Mouse (Mus musculus) lung, embryonic 15.5 days (tissue): Measurements from ENCODE around the gene Dsp. TPM values are rescaled to one million over a fixed set of nuclear protein-coding genes. Genes with fewer than 3 reads are reported as not detected.

Source experiments
- ATAC-seq: fragments of 200-750 bp; cut with Nextera tagmentation; 2 replicates; pipeline ENCODE4 v1.8.0; 2017; ENCODE audit warnings: moderate number of reproducible peaks, borderline replicate concordance; ENCODE audit not compliant: low FRiP score, low TSS enrichment; ENCODE audit errors: extremely low read depth
- H3K27ac ChIP-seq: fragments of 300-500 bp; sonication (generic); 2 replicates; pipeline ENCODE4 v1.5.1; 2015; ENCODE audit warnings: moderate library complexity, mild to moderate bottlenecking, inconsistent platforms
- H3K27me3 ChIP-seq: fragments of 300-500 bp; sonication (generic); 2 replicates; pipeline ENCODE4 v1.6.1; 2015; ENCODE audit warnings: inconsistent platforms
- H3K36me3 ChIP-seq: fragments of 300-500 bp; sonication (generic); 2 replicates; pipeline ENCODE4 v1.6.1; 2015; ENCODE audit warnings: inconsistent platforms
- H3K4me1 ChIP-seq: fragments of 300-500 bp; sonication (generic); 2 replicates; pipeline ENCODE4 v1.6.1; 2015; ENCODE audit warnings: inconsistent platforms
- H3K4me2 ChIP-seq: fragments of 300-500 bp; sonication (generic); 2 replicates; pipeline ENCODE4 v1.6.1; 2015; ENCODE audit warnings: inconsistent platforms, mild to moderate bottlenecking, moderate library complexity
- H3K4me3 ChIP-seq: fragments of 300-500 bp; sonication (generic); 2 replicates; pipeline ENCODE4 v1.5.1; 2015; ENCODE audit warnings: mild to moderate bottlenecking, inconsistent platforms
- H3K9ac ChIP-seq: fragments of 300-500 bp; sonication (generic); 2 replicates; pipeline ENCODE4 v1.6.1; 2015; ENCODE audit warnings: inconsistent platforms
- H3K9me3 ChIP-seq: fragments of 300-500 bp; sonication (generic); 2 replicates; pipeline ENCODE4 v1.6.1; 2016; ENCODE audit warnings: inconsistent platforms
- WGBS: fragments of 180-500 bp; shearing (Covaris S2); methylation state at CpG from one replicate; pipeline ENCODE4 v1.1.7; 2015; 5-methylcytosine and 5-hydroxymethylcytosine counted together
- polyA plus RNA-seq: library from polyadenylated mRNA; unstranded; fragments of >200 nt; fragmentation: Nextera tagmentation; extraction: Ambion mirVana; gene quantifications from 2 replicates; pipeline ENCODE4 v1.2.1, GENCODE M21; 2015

Gene Dsp
- polyA plus RNA-seq, 1 experiment from 2014 or later, result 7.9 TPM

DNA sequence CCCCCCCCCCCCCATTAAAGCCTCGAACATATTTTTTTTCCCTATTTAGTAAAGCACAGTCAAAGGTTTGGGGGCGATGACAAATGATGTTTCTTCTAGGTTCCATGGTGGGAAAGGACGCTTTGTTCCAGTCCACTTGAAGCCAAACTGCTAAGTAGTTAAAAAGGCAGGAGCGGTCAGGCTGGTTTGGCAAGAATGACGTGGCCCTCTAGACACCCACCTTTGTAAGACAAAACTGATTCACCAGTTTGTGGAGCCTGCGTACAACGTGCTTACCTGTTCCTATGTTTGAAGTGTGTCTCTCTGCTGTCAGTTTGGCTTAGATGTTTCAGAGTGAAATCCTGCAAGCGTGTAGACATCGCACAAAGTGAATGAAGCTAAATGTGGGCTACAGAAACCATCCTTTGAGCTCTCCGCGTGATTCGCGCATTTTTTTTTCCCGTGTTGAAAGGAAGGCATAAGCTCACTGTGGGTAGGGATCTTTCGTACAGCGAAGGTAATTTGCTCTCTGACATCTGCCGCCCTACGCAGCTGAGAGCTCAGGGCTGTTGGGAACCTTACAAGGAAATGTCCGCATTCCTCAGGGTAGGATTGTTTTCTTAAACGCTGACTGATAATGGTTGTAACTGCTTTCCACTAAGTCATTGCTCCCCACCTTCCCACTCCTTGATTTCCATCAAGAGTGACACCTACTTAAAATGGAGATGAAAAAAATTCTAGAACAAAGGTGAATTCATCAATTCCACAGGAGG is 6.0 kb upstream of the Dsp start:
- Histone ChIP-seq H3K36me3 (no peaks in the 10 kb centered on the region), H3K9ac (no peak overlapping the region), H3K4me1 (no peaks in the 10 kb centered on the region), H3K27ac (peak overlapping the region; percentile 66), H3K4me2 (peak overlapping the region; percentile 48), H3K9me3 (no peaks in the 10 kb centered on the region), H3K27me3 (peaks cover 10% of the 10 kb centered on the region; the same call in 1 of the 2 replicates), H3K4me3 (peak overlapping the region; percentile 19)
- WGBS, result 8% methylated on average over 20 of the region's 20 CpGs
- ATAC-seq, result peak; percentile 64; the same call in 1 of the 2 replicates

- H3K9me3 ChIP-seq, result no peaks in the 10 kb centered on the region
- no peak overlapping the region for H3K4me3 ChIP-seq
- 37% methylated on average over 3 of the region's 3 CpGs for whole genome bisulfite sequencing
- H3K27me3 ChIP-seq, result peaks cover 39% of the 10 kb centered on the region
- ATAC-seq, result no peak
- no peaks in the 10 kb centered on the region for H3K36me3 ChIP-seq
- H3K4me2 ChIP-seq, result no peak overlapping the region
- H3K4me1 ChIP-seq, result peaks cover 11% of the 10 kb centered on the region; the same call in 1 of the 2 replicates
- no peak overlapping the region for H3K27ac ChIP-seq
- H3K9ac ChIP-seq, result no peak overlapping the region
Measured at GRCm38 (mm10) chr13:38148348-38148747, 2.7 kb upstream of the Dsp start.

DNA sequence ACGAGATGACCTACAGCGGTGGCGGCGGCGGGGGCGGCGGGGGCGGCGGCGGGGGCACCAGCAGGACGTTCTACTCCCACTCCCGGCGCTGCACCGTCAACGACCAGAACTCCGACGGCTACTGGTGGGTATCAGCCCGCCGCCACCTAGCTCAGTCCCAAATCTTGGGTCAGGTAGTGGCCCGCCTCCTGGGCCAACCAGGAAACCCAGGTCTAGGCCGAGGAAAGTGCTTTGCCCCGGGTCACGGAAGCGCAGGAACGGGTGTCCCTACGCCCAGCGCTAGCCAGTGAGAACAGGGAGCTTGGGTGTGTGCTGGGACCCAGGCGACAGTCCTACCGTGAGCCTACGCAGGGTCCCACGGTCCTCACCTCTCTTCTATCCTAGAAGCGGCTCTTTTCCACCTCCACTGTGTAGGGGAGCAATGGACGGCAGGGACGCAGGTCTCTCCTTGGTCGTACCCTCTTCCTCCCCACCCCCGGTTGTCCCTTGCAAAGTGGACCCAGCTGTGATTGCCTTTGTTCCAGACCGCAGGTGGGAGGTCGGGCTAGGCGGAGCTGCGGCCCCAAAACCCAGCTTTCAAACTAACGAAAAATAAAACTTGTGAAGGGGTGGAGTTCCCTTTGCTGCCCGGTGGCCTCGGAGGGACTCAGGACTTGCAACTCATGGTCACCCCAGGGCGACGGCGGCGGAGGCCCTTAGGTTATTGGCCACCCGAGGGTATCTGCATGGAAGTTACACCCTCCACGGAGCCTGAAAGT is 756 bp downstream of the Dsp start:
- Histone ChIP-seq H3K4me2 (peak overlapping the region; percentile 83), H3K27me3 (peaks cover 56% of the 10 kb centered on the region), H3K9ac (peak overlapping the region; percentile 48), H3K9me3 (no peaks in the 10 kb centered on the region), H3K36me3 (no peaks in the 10 kb centered on the region), H3K4me3 (peak overlapping the region; percentile 47), H3K27ac (peak overlapping the region; percentile 84), H3K4me1 (peaks cover 15% of the 10 kb centered on the region)
- under 1% methylated on average over 46 of the region's 49 CpGs for WGBS
- ATAC-seq, result peak; percentile 64

DNA sequence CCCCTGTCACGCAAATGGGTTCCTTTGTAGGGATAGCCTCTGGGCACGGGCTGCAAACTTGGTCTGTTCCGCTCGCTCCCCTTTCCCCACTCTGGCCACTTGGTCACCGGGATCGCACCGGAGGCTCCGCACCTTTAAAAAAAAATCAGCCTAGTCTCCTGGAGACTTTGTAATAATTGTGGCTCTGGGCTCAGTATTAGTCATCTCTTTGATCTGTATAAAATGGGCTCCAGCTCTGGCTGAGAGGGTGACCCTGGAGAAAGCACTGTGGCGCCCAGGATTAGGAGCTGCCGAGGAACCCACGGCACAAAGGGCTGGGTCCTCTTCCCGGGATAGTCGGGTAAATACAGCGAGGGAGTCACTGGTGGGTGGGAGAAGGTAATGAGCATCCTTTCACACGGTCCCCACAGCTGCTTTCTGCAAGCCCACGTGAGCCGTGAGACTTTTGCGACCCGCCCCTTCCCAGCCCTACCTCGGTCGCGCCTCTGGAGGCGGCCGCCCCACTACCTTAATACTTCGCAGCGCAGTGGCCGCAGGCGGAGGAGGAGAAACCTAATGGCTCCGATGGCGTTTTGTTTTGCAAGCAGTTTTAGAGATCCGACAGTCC is 1.4 kb downstream of the Dsp start:
- peak overlapping the region; percentile 83 for H3K4me2 ChIP-seq
- peak overlapping the region; percentile 48 for H3K9ac ChIP-seq
- peaks cover 56% of the 10 kb centered on the region for H3K27me3 ChIP-seq
- under 1% methylated on average over 31 of the region's 31 CpGs for WGBS
- peaks cover 15% of the 10 kb centered on the region for H3K4me1 ChIP-seq
- peak overlapping the region; percentile 47 for H3K4me3 ChIP-seq
- 0 out of 2 replicates have a peak, but pooled peaks have one; percentile 10 for ATAC-seq
- 0 out of 2 replicates have a peak overlapping the region, but pooled peaks have one; percentile 20 for H3K27ac ChIP-seq
- no peaks in the 10 kb centered on the region for H3K9me3 ChIP-seq
- no peaks in the 10 kb centered on the region for H3K36me3 ChIP-seq

- Histone ChIP-seq H3K9ac (no peak overlapping the region), H3K27ac (no peak overlapping the region), H3K4me2 (no peak overlapping the region), H3K4me1 (peaks cover 15% of the 10 kb centered on the region), H3K4me3 (no peak overlapping the region), H3K27me3 (peaks cover 47% of the 10 kb centered on the region), H3K9me3 (no peaks in the 10 kb centered on the region), H3K36me3 (no peaks in the 10 kb centered on the region)
- ATAC-seq, result no peak
- WGBS, result 11% methylated on average over 2 of the region's 2 CpGs
Measured at GRCm38 (mm10) chr13:38155523-38155922, 4.4 kb downstream of the Dsp start.

DNA sequence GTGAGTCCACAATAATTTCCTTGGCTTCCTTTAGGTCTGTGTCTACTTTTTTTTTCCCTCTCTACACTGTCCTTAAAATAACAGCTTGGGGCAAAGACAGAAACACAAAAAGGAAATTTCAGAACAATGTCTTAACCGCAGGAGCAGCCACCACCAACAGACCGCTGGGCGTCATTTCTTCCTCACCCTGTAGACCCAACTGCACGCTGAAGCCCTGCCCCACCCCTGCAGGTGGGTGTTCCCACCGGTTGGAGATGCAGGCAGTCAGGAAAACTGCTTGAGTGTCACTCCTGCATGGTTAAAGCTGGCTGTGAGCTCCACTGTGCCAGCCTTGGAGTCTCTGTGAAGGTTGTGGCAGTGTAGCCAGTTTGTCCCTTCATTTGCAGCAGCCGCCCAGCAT is 6.5 kb downstream of the Dsp start:
- no peak overlapping the region for H3K4me3 ChIP-seq
- no peak overlapping the region for H3K27ac ChIP-seq
- no peak overlapping the region for H3K4me2 ChIP-seq
- peaks cover 10% of the 10 kb centered on the region for H3K4me1 ChIP-seq
- peaks cover 28% of the 10 kb centered on the region for H3K27me3 ChIP-seq
- H3K36me3 ChIP-seq, result no peaks in the 10 kb centered on the region
- ATAC-seq, result no peak
- H3K9ac ChIP-seq, result no peak overlapping the region
- 35% methylated on average over 6 of the region's 6 CpGs for WGBS
- H3K9me3 ChIP-seq, result no peaks in the 10 kb centered on the region

DNA sequence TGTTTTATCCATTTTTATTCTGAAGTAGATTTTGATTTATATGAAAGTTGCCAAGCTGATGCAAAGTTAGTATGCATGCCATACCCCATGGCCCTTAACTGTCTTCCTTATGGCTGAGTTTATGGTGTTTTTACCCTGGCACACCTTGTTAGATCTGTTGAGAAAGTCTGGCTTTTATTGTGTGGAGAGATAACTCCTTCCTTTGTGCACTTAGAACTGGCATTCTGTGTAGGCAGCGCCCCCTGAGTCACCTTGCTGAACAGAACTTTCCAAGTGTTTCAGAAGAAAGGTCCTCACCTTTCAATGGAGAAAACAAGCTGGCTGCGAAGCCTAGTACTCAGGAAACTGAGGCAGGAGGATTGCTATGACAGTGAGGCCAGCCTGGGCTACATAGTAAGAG is 10.9 kb downstream of the Dsp start:
- H3K4me1 ChIP-seq, result peaks cover 10% of the 10 kb centered on the region
- no peaks in the 10 kb centered on the region for H3K36me3 ChIP-seq
- H3K9ac ChIP-seq, result no peak overlapping the region
- no peaks in the 10 kb centered on the region for H3K9me3 ChIP-seq
- no peak overlapping the region for H3K4me3 ChIP-seq
- H3K27me3 ChIP-seq, result 0 out of 2 replicates have a peak, but pooled peaks cover 5% of the 10 kb centered on the region
- 69% methylated on average over 2 of the region's 2 CpGs for WGBS
- no peak overlapping the region for H3K27ac ChIP-seq
- no peak for ATAC-seq
- H3K4me2 ChIP-seq, result no peak overlapping the region

DNA sequence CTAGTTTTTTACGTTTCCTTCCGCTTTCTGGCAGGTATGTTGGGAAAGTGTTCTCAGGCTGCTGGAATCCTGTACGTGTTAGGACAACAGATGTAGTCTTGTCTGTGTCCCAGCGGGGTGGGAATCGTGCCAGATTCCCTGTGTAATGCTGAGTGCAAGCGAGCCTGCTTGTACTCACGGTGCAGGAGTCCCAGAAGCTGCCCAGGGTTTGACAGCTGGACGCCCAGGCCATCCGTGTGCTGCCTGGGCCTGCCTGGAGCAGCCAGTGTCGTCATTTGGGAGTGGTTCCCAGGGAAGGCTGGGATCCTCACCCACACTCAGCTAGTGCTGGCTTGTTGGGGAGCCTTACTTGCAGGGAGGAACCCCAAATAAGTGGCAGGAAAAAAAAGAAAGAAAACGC is 11.6 kb downstream of the Dsp start:
- WGBS, result 23% methylated on average over 11 of the region's 11 CpGs
- Histone ChIP-seq H3K4me2 (no peak overlapping the region), H3K27ac (peak overlapping the region; percentile 37; the same call in 1 of the 2 replicates), H3K4me3 (no peak overlapping the region), H3K9ac (no peak overlapping the region), H3K36me3 (no peaks in the 10 kb centered on the region), H3K27me3 (0 out of 2 replicates have a peak, but pooled peaks cover 4% of the 10 kb centered on the region), H3K4me1 (peaks cover 10% of the 10 kb centered on the region), H3K9me3 (no peaks in the 10 kb centered on the region)
- peak; percentile 80; the same call in 1 of the 2 replicates for ATAC-seq

DNA sequence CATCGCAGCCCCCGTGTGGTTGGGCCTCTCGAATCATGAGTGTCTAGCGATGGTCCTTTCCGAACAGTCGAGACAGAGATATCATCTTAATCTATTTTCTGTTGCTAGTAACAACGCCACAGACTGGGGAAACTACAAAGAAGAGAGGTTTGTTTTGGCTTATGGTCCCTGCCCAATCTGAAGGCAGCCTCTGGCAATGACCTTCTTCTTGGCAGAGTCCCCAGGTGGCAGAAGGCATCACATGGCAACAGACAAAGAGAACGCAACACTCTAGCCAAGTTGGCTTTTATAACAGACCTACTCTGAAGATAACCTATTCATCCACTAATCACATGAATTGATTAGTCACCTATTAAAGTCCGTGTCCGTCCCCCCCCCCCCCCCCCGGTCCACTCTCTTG is 13.8 kb downstream of the Dsp start:
- Histone ChIP-seq H3K4me2 (no peak overlapping the region), H3K9me3 (no peaks in the 10 kb centered on the region), H3K27me3 (no peaks in the 10 kb centered on the region), H3K27ac (no peak overlapping the region), H3K4me1 (peaks cover 10% of the 10 kb centered on the region), H3K4me3 (no peak overlapping the region), H3K9ac (no peak overlapping the region), H3K36me3 (no peaks in the 10 kb centered on the region)
- 71% methylated on average over 11 of the region's 11 CpGs for WGBS
- ATAC-seq, result no peak

DNA sequence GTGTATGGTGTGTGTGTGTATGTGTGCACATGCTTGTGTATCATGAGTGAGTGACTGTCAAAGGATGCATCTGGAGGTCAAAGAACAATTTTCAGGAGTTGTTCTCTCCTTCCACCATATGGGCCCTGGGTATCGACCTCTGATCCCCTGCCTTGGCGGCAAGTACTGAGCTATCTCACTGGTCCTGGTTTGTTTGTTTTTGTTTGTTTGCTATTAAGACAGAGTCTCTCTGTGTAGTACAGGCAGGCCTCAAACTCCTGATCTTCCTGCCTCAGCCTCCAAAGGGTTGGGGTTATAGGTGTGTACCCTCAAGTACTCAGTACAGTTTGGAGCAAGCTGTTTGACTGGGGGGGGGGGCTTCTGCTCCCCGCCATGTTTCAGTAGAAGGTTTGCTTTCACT is 16.0 kb downstream of the Dsp start:
- H3K9ac ChIP-seq, result no peak overlapping the region
- H3K27me3 ChIP-seq, result no peaks in the 10 kb centered on the region
- 62% methylated on average over 3 of the region's 3 CpGs for WGBS
- no peaks in the 10 kb centered on the region for H3K9me3 ChIP-seq
- ATAC-seq, result no peak; the same call in 1 of the 2 replicates
- no peak overlapping the region for H3K4me3 ChIP-seq
- H3K4me2 ChIP-seq, result no peak overlapping the region
- H3K4me1 ChIP-seq, result peaks cover 22% of the 10 kb centered on the region
- no peaks in the 10 kb centered on the region for H3K36me3 ChIP-seq
- H3K27ac ChIP-seq, result no peak overlapping the region

DNA sequence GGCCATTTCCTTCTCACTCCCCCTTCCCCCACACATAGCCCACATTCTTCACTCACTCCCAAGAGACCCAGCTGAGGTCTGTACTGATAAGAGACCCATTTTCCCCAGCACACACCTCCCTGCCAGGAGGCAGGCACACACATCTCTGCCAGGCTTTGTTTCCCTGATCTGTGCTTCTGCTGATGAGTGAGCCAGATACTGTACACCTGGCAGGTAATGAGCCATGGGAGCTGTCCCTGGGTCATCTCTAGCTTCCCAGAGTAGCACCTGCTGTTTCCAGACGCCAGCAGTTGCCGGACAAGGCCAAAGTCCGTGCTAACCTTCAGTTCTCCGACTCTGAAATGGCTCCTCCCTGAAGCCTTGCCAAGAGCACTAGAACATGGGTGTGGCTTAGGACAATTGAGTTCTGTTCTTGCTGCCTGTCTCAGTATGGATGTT is 19.6 kb downstream of the Dsp start:
- Histone ChIP-seq H3K4me3 (no peak overlapping the region), H3K4me2 (peak overlapping the region; percentile 38; the same call in 1 of the 2 replicates), H3K27ac (peak overlapping the region; percentile 87), H3K9ac (no peak overlapping the region), H3K4me1 (peaks cover 12% of the 10 kb centered on the region; the same call in 1 of the 2 replicates), H3K9me3 (no peaks in the 10 kb centered on the region), H3K36me3 (no peaks in the 10 kb centered on the region), H3K27me3 (no peaks in the 10 kb centered on the region)
- peak; percentile 83; the same call in 1 of the 2 replicates for ATAC-seq
- 7% methylated on average over 4 of the region's 4 CpGs for WGBS
